Mouse (Mus musculus): ENCODE results near the gene Uvrag.

Uvrag gene

GRCm38 (mm10) chr7:99133811-99134402, 7.0 kb downstream of the Uvrag start:
- DNase-seq = no peak

- DNase-seq = no peak
These were observed 8.3 kb downstream of the Uvrag start for GRCm38 (mm10) chr7:99132597-99132996.

GRCm38 (mm10) chr7:99131819-99132353, 9.1 kb downstream of the Uvrag start:
- no peak for DNase-seq

- no peak for DNase-seq
These were observed 12.0 kb downstream of the Uvrag start for GRCm38 (mm10) chr7:99128965-99129364.

- no peak for DNase-seq
These were observed 12.7 kb downstream of the Uvrag start for GRCm38 (mm10) chr7:99128020-99128950.

GRCm38 (mm10) chr7:99126057-99126456, 14.9 kb downstream of the Uvrag start:
- DNase-seq = no peak

GRCm38 (mm10) chr7:99122651-99123050, 18.3 kb downstream of the Uvrag start:
- no peak for DNase-seq

GRCm38 (mm10) chr7:99120865-99121521, 19.9 kb downstream of the Uvrag start:
- no peak for DNase-seq

GRCm38 (mm10) chr7:99120082-99120481, 20.9 kb downstream of the Uvrag start:
- DNase-seq = no peak

- no peak for DNase-seq
These were observed 24.2 kb downstream of the Uvrag start for GRCm38 (mm10) chr7:99116781-99117180.

GRCm38 (mm10) chr7:99114006-99114726, 26.8 kb downstream of the Uvrag start:
- DNase-seq = no peak

GRCm38 (mm10) chr7:99107566-99107965, 33.4 kb downstream of the Uvrag start:
- DNase-seq = peak; percentile 55

- DNase-seq = no peak
These were observed 34.1 kb downstream of the Uvrag start for GRCm38 (mm10) chr7:99106714-99107270.

- DNase-seq = peak; percentile 15
These were observed 39.0 kb downstream of the Uvrag start for GRCm38 (mm10) chr7:99101767-99102593.

GRCm38 (mm10) chr7:99101076-99101475, 39.9 kb downstream of the Uvrag start:
- DNase-seq = peak; percentile 13

GRCm38 (mm10) chr7:99100573-99100972, 40.4 kb downstream of the Uvrag start:
- no peak for DNase-seq

GRCm38 (mm10) chr7:99100087-99100486, 40.9 kb downstream of the Uvrag start:
- peak; percentile 69 for DNase-seq

- no peak for DNase-seq
These were observed 43.2 kb downstream of the Uvrag start for GRCm38 (mm10) chr7:99097781-99098180.

- no peak for DNase-seq
These were observed 43.8 kb downstream of the Uvrag start for GRCm38 (mm10) chr7:99097128-99097527.

GRCm38 (mm10) chr7:99095191-99095590, 45.8 kb downstream of the Uvrag start:
- DNase-seq = peak; percentile 54

GRCm38 (mm10) chr7:99094336-99094735, 46.6 kb downstream of the Uvrag start:
- DNase-seq = no peak

Data from retina, postnatal 1 day (tissue).